Mouse (Mus musculus) leukemia stem cell, adult 10-12 weeks (primary cell): Measurements from ENCODE around the gene Actrt2. TPM values are rescaled to one million over a fixed set of nuclear protein-coding genes. Genes with fewer than 3 reads are reported as not detected.

Experiments
- polyA plus RNA-seq: library from polyadenylated mRNA; stranded (reverse); fragments of >175 nt; gene quantifications from 2 replicates; pipeline ENCODE4 v1.2.3, GENCODE M21; 2012; ENCODE audit warnings: low replicate concordance

Gene Actrt2
- polyA plus RNA-seq = not detected in 2 replicates

DNA sequence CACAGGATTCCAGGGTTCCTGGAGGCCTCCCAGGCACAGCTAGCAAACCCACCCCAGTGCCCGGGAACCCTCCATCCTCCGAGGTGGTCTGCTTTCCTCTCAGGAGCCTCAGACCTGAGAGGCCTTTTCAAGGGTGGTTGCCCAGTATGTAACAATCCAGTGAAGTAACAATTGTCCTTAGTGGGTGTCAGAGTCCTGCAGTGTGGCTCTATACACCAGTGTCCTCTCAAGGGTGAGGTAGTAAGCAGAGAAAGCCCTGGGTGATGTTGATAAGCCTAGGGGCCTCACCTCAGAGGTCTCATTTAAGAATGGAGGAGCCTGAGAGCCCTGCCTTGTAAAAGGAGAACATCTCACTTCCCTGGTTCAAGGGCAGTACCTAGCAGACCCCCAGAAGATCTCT, at the start of gene Actrt2:
Gene Actrt2, minus strand, starts transcription at position 101 of the 400 bp plus-strand sequence.

GRCm38 (mm10) chr4:154636721-154637311, 30.9 kb downstream of the Actrt2 start, which contains the start of gene Prdm16:
Prdm16 (minus strand) TSS chr4:154636873.

Other genes starting within 250 kb of the Actrt2 start
- 0.25 and 1.6 TPM in 2 replicates for gene Prdm16, start 31.0 kb downstream of the Actrt2 start, polyA plus RNA-seq
- not detected in 2 replicates for gene Ttc34, start 169.6 kb upstream of the Actrt2 start, polyA plus RNA-seq
- 0.24 TPM in 1 of 2 replicates, not detected in the other for gene Mmel1, start 201.7 kb upstream of the Actrt2 start, polyA plus RNA-seq
- 3.5 and 11.7 TPM in 2 replicates for gene Fam213b, start 231.3 kb upstream of the Actrt2 start, polyA plus RNA-seq